Mouse (Mus musculus) monocyte, adult 5-6 weeks (primary cell): ENCODE results near the gene Tmem44. TPM values are rescaled to one million over a fixed set of nuclear protein-coding genes. Genes with fewer than 3 reads are reported as not detected.
A peak's percentile ranks its signal among the peaks of the same experiment; 100 is the strongest.

ENCODE experiments used
- ATAC-seq: fragments of 153-309, 156-312 bp; replicated peaks from 2 replicates; pipeline ENCODE4 v1.8.0; 2017; ENCODE audit warnings: mild to moderate bottlenecking; ENCODE audit not compliant: low TSS enrichment, insufficient number of reproducible peaks, severe bottlenecking, poor library complexity, low FRiP score
- total RNA-seq: library from RNA; stranded (forward); fragments of 200-1000, 200-491, 200-594 nt; gene quantifications from 3 replicates; pipeline ENCODE4 v1.2.3, GENCODE M21; 2017

Tmem44 gene
- total RNA-seq, 1 experiment from 2014 or later: not detected

DNA sequence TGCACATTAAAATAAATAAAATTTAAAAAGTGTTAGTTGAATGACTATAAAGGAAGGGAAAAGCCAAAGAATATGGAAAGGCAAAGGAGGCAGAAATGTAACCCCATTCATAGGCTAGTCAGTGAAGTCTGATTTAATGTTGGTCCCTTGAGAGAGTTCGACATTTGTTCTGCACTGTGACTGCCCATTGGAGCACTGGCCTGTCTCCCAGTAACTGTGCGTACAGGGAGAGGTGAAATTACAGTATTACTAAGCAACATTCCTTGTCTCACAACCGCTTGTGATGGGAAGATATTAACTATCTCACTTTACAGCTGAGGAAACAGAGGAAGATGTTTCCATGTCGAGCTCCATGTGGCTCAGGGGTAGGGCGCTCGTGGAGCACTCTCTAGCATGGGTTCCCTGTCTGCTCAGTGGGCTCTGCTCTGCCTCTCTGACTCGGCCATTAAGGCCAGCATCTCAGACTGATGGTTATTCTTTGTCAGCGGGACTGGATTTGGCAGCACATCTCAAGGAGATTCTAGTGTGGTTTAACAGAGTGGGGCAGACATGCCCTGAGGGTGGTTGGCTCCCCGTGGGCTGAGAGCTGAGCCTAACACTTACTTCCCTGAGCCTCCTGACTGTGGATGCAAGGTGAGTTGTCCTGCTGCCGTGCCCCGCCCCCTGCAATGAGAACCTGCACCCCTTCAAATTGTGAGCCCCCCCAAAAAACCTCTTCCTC is 45.2 kb downstream of the Tmem44 start:
- no peak for ATAC-seq

- ATAC-seq: no peak
Measured at GRCm38 (mm10) chr16:30504856-30505255, 45.8 kb downstream of the Tmem44 start.

DNA sequence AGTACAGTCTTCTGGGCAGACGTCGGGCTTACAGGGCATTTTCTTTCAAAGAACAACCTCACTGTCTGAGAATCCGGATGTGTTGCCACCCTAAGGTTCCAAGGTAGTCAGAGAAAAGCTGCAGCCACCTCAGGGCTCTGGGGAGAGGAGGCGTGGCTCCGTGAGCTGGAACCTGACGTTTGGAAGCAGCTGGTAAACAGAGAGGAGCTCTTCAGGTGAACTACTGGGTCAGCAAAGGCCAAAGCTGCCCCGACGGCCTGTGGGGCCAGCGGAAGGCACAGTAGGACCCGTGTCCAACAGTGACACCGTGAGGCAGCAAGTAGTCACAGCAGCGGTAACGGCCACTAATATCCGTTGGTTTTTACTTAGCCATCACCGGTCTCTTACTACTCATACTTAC is 46.7 kb downstream of the Tmem44 start:
- ATAC-seq: peak; percentile 85

GRCm38 (mm10) chr16:30502221-30502891 is 48.3 kb downstream of the Tmem44 start:
- no peak for ATAC-seq

- ATAC-seq: no peak
Measured at GRCm38 (mm10) chr16:30501621-30502020, 49.0 kb downstream of the Tmem44 start.

DNA sequence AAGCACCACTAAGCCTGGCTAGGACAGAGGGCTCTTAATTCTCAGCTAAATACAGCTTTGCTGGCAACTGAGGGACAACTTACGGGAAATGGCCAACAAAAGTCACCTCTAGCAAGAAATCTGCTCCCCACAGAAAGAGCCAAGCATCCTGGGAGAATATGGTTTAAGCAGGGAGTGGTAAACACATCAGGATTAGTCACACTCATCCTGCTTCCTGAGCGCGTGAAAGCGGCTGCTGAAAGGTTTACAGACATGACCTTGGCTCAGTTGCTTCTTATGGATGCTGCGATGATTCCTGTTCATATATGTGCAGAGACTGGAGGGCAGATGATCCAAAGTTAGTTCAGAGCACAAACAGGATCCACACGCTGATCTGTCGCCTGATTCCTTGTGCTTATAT is 50.4 kb downstream of the Tmem44 start:
- ATAC-seq: no peak

DNA sequence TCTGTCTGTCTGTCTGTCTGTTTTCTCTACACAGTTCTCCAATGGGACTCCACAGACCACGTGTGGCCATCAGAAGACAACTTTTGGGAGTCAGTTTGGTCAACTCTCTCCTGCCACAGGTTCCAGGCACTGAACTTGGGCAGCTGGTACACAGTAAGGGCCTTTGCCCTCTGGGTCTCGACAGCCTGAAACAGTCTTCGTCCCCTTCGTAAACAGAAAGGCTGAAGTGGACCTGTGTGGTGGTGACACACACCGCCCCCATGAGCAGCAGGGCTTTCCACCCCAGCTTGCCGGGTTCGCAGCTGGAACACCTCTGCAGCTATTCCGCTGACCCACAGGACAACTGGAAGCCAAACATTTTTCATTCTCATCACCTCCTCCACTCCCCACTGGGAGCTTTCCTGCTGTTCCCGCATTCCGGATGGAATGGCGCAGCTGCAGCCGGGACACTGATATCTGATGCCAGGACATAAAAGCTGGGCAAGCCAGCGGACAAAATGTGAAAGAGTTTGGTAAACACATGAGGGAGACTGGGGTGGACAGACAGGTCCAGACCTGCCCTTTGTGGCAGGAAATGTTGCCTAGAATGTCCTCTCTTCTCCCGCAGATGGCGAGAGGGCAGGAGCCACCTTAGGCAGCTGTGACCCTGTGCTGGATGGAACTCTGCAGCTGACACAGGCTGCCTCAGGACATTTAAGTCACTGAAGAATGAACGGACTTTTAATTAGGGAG is 51.4 kb downstream of the Tmem44 start:
- ATAC-seq: no peak

DNA sequence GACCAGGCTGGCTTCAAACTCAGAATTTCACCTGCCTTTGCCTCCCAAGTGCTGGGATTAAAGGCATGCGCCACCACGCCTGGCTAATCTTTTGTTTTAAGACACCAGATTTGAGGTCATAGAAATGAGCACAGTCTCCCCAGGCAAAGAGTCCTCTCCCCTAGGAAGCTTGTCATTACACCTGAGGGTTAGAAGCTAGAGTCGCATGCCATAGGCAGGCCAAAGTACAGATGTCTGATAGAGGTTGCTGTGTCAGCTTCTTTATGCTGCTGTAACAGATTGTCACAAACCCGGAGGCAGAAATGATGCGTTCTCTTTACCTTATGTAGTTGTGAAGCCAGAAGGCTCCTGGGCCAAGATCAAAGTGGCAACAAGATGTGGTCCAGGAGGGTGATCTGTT is 53.3 kb downstream of the Tmem44 start:
- ATAC-seq: no peak

- no peak for ATAC-seq
Measured at GRCm38 (mm10) chr16:30494883-30495282, 55.8 kb downstream of the Tmem44 start.

- ATAC-seq: no peak
Measured at GRCm38 (mm10) chr16:30491742-30492141, 58.9 kb downstream of the Tmem44 start.

DNA sequence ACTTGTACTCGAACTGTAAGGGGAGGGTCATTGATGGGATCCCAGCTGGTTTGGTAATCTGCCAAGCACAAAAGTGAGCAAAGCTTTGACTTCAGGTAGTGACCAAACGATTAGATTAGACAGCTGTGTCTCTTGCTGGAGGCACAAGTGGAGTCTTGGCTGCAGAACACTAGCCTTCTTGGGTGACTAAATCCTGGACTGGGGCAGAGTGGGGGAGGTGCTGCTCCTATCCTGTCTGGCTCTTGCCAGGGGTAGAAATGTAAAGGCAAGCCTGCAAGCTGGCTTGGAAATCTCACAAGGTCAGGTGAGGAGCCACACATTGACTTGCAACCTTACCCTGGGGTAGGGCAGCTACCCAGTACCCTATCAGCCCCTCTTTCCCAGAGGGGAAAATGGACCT is 59.9 kb downstream of the Tmem44 start:
- ATAC-seq: no peak

GRCm38 (mm10) chr16:30490316-30490715 is 60.3 kb downstream of the Tmem44 start:
- no peak for ATAC-seq

DNA sequence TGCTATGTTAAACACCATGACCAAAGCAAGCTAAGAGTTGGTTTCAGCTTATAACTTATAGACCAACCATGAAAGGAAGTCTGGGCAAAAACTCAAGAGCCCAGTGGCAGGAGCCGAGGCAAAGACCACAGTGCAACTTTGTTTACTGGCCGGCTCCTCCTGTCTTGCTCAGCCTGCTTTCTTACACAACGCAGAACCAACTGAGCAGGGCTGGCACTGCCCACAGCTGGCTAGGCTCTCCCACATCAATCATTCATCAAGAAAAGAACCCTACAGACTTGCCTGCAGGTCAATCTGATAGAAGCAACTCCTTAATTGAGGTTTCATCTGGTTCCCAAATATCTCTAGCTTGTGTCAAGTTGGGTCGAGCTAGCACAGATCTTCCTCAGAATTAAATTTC is 61.0 kb downstream of the Tmem44 start:
- ATAC-seq: no peak

DNA sequence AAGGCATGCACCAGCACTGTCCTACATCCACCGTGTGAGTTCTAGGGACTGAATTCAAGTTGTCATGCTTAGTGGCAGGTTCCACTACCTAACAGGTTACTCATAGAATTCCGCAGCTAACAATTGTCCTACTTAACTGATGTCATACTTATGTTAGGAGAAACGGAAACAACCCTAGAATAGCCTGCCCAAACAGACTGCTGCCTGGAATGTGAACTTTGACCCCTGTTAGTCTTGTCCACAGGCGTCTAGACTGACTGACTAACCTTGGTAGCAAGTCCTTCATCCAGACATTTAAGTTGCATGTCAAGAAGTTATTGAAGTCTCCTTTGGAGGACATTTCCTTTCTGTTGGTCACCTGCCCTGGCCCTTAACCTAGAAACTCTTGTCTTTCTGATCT is 64.1 kb downstream of the Tmem44 start:
- no peak for ATAC-seq

DNA sequence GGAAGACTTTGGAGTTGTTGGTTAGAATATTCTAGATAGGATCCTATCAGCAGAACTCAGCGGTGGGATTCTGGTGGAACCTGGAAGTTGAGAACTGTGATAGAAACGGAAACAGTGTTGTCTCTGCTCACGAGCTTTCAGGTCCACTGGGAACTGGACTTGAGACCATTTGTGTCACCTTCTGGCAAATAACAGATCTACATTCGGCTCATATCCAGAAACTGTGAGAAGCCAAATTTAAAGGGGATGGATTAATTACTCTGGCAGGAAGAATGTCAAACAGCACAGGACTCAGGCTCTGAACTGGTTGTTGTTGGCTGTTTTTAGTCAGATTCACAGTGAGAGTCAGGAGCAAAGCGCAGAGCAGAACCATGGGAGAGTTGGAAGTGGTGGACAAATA is 72.9 kb downstream of the Tmem44 start:
- ATAC-seq: no peak

DNA sequence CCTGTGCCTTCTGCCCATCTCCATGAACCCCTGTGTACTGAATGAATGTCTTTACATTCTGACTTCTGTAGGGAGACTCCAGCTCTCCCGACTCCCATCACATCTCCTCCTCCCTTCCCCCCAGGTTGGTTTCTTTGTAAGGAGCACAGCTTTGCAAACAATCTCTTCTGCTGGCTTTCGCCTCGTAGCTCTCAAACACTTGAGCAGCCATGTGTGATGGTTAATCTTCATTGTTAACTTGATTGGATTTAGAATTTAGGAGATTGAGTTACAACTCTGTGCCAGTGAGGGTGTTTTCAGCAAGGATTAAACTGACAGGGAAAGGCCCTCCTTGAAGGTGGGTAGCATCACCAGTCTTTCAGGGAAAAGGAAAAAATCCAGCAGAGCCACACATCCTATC is 73.6 kb downstream of the Tmem44 start:
- no peak for ATAC-seq

- no peak for ATAC-seq
Measured at GRCm38 (mm10) chr16:30475633-30476461, 74.8 kb downstream of the Tmem44 start.

GRCm38 (mm10) chr16:30472447-30472846 is 78.2 kb downstream of the Tmem44 start:
- no peak for ATAC-seq

DNA sequence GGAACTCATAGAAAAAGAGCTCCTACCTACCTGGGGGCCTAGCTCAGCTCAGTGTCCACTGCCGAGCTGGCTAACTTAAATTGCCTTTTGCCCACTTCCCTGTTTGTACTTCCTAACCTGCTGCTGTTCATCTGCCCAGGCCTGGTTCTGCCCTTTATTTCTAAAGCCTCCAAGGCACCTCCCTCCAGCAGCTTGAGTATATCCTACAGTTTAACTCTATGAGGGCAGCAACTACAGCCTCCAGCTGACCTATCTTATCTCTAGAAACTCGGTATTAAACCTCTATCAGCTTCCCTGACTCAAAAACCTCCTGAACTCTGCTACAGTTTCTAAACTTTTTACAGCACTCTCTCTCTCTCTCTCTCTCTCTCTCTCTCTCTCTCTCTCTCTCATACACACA is 78.7 kb downstream of the Tmem44 start:
- ATAC-seq: no peak
